Mouse (Mus musculus) T-helper 2 cell (primary cell): ENCODE measurements at regions not wholly inside any gene's neighbourhood (a gene's known extent, or its start where the extent isn't known, plus 50 kb on each side); places are given as distances from the start of the nearest gene placed in this dataset.

Source experiments
- in situ Hi-C: fragments of 300-600 bp; cut with MboI, MseI; formaldehyde crosslinking; loops from one replicate; pipeline ENCODE4 v1.15.1; 2025; ENCODE audit warnings: high pct_unique_total_duplicates

- in situ Hi-C loops: loop anchor here (10.0 kb wide), 1 partner anchor 134 kb away; no protein-coding TSS in a partner anchor
These were observed 65.3 kb downstream of the Cdca7 start for GRCm38 (mm10) chr2:72541246-72541645.

GRCm38 (mm10) chr2:72545453-72545852 lies 69.5 kb downstream of the Cdca7 start:
- in situ Hi-C loops: loop anchor here (10.0 kb wide), 1 partner anchor 129 kb away; no protein-coding TSS in a partner anchor

GRCm38 (mm10) chr2:72546476-72546875 lies 70.5 kb downstream of the Cdca7 start:
- in situ Hi-C loops: loop anchor here (10.0 kb wide), 1 partner anchor 128 kb away; no protein-coding TSS in a partner anchor

- in situ Hi-C loops: loop anchor here (10.0 kb wide), 1 partner anchor 128 kb away; no protein-coding TSS in a partner anchor
These were observed 71.0 kb downstream of the Cdca7 start for GRCm38 (mm10) chr2:72546963-72547362.

GRCm38 (mm10) chr2:72551268-72551667 lies 75.3 kb downstream of the Cdca7 start:
- in situ Hi-C loops: no loop called here

GRCm38 (mm10) chr2:72554603-72555002 lies 78.6 kb downstream of the Cdca7 start:
- in situ Hi-C loops: no loop called here

GRCm38 (mm10) chr2:72555116-72555515 lies 79.2 kb downstream of the Cdca7 start:
- in situ Hi-C loops: no loop called here

- in situ Hi-C loops: no loop called here
These were observed 79.6 kb downstream of the Cdca7 start for GRCm38 (mm10) chr2:72555556-72555955.

GRCm38 (mm10) chr2:72556064-72556821 lies 80.3 kb downstream of the Cdca7 start:
- in situ Hi-C loops: no loop called here

- in situ Hi-C loops: no loop called here
These were observed 81.2 kb downstream of the Cdca7 start for GRCm38 (mm10) chr2:72557161-72557560.

- in situ Hi-C loops: no loop called here
These were observed 81.8 kb downstream of the Cdca7 start for GRCm38 (mm10) chr2:72557565-72558260.

GRCm38 (mm10) chr2:72561383-72561782 lies 85.4 kb downstream of the Cdca7 start:
- in situ Hi-C loops: no loop called here

GRCm38 (mm10) chr2:72578322-72578721 lies 102.4 kb downstream of the Cdca7 start:
- in situ Hi-C loops: no loop called here

GRCm38 (mm10) chr2:72581136-72581535 lies 105.2 kb downstream of the Cdca7 start:
- in situ Hi-C loops: no loop called here

- in situ Hi-C loops: no loop called here
These were observed 112.9 kb downstream of the Cdca7 start for GRCm38 (mm10) chr2:72588814-72589213.

- in situ Hi-C loops: no loop called here
These were observed 116.1 kb downstream of the Cdca7 start for GRCm38 (mm10) chr2:72592011-72592410.

- in situ Hi-C loops: no loop called here
These were observed 121.3 kb downstream of the Cdca7 start for GRCm38 (mm10) chr2:72596994-72597925.

- in situ Hi-C loops: no loop called here
These were observed 122.0 kb downstream of the Cdca7 start for GRCm38 (mm10) chr2:72597941-72598340.

- in situ Hi-C loops: no loop called here
These were observed 124.8 kb downstream of the Cdca7 start for GRCm38 (mm10) chr2:72600723-72601122.

- in situ Hi-C loops: no loop called here
These were observed 126.2 kb downstream of the Cdca7 start for GRCm38 (mm10) chr2:72602152-72602551.

- in situ Hi-C loops: no loop called here
These were observed 136.3 kb downstream of the Cdca7 start for GRCm38 (mm10) chr2:72612221-72612620.

GRCm38 (mm10) chr2:72614256-72614655 lies 138.3 kb downstream of the Cdca7 start:
- in situ Hi-C loops: no loop called here
